Mouse (Mus musculus) gastrocnemius, postnatal 14 days (tissue): ENCODE data around the gene Sigirr. TPM values are rescaled to one million over a fixed set of nuclear protein-coding genes. Genes with fewer than 3 reads are reported as not detected.

Source experiments
- DNase-seq: peaks from one replicate; pipeline ENCODE4 v3.0.0; 2021; ENCODE audit warnings: mixed read lengths
- intact Hi-C: fragments of 180-260 bp; cut with DNase I; formaldehyde crosslinking; loops from one replicate; pipeline ENCODE4 v1.15.1; 2025; ENCODE audit warnings: low total_unique reads
- long read RNA-seq, 2 experiments: library from polyadenylated mRNA; stranded (forward); transcript quantifications; one replicate each; pipeline ENCODE4 v2.0.0; 2021
- total RNA-seq, 2 experiments: library from RNA; stranded (reverse); gene quantifications; 2 replicates each; pipeline ENCODE4 v1.2.3; 2021

Gene Sigirr
- 1 to 10 TPM; 2.8 to 3.2 TPM for total RNA-seq
- long read RNA-seq, experiment 1, partial matches to known transcripts, result 0 of 3 reads
- long read RNA-seq, experiment 1, other reads (novel, unspliced or antisense), result 3 of 3 reads
- long read RNA-seq, experiment 2, partial matches to known transcripts, result 0 of 1 reads
- long read RNA-seq, experiment 2, other reads (novel, unspliced or antisense), result 1 of 1 reads

DNA sequence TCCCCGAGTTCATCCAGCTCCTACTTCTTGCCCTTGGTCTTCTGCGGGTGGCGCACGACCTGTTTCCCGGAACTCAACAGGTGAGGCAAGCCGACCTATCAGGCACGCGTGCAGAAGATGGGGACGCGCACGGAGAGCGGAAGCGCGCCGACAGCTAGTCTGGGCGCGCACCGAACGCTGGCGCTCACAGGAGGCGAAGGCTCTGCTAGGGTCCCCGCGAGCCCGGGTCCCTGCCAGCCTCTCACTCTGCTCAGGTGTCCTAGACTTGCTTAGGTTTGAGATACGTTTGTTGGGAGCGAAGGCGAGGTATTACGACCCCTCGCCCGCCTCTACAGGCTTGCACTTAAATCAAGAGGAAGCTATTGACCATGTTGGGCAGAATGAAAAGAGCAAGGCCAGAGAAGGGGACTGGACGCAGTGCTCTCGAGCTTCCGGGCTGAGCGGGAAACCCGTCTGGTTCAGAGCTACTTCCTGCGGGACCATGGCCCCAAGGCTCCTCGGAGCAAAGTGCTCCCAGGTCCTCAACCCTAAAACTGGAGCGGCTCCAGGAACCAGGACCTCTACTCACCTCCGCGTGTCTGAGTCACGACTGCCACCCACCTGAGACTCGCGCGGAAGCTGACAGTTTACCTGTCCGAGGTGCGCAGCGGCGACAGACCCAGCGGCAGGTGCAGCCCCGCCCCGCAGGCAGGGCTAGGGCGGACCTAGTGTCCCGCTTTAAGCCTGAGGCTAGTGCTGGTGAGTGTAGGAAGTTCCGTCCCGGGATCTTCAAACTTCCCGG is at the start of gene Sigirr:
TSS of gene Sigirr (minus strand) at position 662 of the 781 bp plus-strand sequence.
- DNase-seq, result no peak
- intact Hi-C loops, result no loop called here

DNA sequence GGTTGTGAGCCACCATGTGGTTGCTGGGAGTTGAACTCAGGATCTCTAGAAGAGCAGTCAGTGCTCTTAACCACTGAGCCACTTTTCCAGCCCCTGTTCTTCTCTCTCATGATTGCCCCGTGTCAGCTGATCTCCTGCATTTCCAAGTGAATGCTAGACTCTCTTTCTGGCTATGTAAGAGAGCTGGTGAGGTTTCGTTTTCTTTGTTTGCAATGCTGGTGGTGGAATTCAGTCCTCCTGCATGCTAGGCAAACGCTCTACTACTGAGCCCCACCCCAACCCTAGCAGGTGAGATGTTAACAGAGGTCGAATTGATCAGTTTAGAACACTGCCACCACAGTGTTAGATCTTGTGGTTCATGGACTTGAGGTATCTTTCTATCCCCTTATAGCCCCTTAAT is 48.3 kb upstream of the Sigirr start:
- DNase-seq, result no peak
- intact Hi-C loops, result no loop called here

DNA sequence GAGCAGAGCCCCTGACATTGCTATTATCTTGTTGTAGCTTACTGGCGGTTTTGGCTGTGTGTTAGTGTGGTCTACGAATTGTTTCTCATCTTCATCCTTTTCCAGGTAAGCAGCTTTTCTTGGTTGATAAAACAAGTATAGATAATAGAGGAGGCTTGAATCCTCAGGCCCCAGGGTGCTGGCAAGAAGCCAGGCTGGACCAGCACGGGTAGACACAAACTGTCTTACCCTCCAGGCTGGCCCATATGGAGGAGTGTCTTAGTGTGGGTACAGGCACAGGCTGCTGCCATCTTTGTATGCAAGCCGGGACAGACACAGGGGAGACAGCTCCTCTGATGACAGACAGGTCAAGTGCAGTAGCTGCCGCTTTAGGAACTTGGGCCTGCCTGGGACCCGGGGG is 46.7 kb upstream of the Sigirr start:
- DNase-seq, result no peak
- intact Hi-C loops, result no loop called here

DNA sequence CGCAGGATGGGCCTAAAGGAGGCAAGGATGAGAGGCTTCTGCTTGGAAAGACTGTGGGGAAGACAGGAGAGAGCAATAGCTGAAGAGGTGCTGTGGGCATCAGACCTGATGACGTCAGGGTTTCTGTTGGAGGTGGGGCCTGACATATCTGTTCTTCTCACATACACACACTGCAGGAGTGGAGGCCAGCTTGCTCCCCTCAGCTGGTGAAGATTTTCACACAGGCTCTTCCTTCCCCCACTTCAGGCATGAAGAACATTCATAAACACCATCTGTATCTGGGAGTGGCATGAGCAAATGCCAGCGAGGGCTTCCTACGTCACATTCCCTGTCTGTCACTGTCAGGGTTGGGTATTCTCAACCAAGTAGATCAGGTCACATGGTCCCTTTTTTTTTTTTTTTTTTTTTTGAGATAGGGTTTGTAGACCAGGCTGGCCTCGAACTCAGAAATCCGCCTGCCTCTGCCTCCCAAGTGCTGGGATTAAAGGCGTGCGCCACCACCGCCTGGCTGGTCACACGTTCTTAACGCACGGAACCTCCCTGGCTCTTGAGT is 45.7 kb upstream of the Sigirr start:
- no peak for DNase-seq
- intact Hi-C loops, result no loop called here

DNA sequence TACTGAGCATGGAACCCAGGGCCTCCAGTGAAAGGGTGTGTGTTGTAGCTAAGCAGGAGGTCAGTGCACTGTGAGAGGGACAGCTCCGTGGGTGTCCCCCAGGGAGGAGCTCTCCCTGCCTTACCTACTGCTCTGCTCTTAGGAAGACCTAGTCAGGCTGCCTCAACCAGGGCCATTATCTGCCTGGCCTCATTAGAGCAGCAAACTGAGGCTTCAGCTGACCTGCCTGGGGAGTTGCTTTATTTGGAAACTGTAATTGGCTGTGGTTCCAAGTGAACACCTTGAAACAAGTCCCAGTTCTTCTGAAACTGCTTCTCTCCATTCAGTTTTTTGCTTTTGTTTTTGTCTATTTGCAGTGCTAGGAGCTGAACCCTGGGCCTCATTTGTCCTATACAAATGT is 45.0 kb upstream of the Sigirr start:
- intact Hi-C loops, result no loop called here

GRCm38 (mm10) chr7:141144650-141145049 is 44.3 kb upstream of the Sigirr start:
- intact Hi-C loops, result no loop called here

More for the DNA sequence above, 45.0 kb upstream of the Sigirr start:
- DNase-seq, result no peak

DNA sequence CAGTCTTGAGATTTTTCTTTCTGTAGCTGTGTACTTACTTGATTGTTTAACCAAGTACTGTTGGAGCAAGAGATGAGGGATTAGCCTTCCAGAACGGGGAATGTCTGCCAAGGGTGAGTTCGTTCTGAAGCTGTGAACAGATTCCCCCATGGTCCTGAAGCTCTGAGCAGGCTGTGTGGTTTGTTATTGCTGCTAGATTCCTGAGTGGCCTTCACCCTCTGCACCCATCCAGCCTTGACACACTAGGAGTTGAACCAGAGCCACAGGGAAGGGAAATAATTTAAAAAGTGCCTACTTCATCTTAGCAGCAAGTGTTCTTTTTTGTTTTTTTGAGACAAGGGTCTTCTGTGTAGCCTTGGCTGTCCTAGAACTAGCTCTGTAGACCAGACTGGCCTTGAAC is 43.5 kb upstream of the Sigirr start:
- no peak for DNase-seq
- intact Hi-C loops, result no loop called here

More at GRCm38 (mm10) chr7:141144650-141145049, 44.3 kb upstream of the Sigirr start:
- DNase-seq, result no peak

GRCm38 (mm10) chr7:141143112-141143511 is 42.7 kb upstream of the Sigirr start:
- intact Hi-C loops, result no loop called here
- DNase-seq, result peak; percentile 47

GRCm38 (mm10) chr7:141141326-141141725 is 41.0 kb upstream of the Sigirr start:
- no peak for DNase-seq
- intact Hi-C loops, result no loop called here

GRCm38 (mm10) chr7:141131904-141132755 is 31.8 kb upstream of the Sigirr start:
- intact Hi-C loops, result no loop called here
- DNase-seq, result no peak

DNA sequence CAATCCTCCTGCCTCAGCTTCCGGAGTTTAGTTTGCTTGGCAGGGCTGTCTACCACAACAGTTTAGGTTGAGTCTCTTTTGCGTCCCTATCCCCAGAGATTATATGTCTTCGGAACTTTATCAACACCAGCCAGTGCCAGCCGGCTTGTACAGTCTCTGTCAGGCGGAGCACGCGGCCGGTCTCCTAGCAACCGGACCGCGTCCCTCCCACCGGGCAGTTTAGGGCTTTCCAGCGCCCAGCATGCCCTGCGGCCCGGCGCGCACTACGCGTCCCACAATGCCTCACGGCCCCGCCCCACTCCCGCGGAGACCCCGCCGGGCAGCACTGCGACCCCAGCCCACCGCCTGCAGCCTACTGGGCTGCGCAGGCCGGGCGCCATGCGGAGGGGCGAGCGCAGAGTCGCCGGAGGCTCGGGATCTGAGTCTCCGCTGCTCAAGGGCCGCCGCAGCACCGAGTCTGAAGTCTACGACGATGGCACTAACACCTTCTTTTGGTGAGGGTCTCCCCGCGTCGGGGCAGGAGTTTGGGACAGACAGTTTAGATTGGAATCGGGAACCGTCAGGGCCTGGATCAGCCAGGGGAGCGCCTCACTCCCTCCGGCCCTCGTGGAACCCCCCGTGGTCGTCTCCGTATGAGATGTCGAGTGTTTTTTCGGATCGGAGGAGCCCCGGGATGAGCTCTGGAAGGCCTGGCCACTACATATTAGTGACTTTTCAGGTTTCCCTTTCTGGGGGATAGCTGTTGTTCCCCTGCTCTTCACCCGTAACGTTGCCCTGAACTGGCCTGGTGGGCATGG is 30.9 kb upstream of the Sigirr start:
- intact Hi-C loops, result no loop called here
- DNase-seq, result peak; percentile 87

DNA sequence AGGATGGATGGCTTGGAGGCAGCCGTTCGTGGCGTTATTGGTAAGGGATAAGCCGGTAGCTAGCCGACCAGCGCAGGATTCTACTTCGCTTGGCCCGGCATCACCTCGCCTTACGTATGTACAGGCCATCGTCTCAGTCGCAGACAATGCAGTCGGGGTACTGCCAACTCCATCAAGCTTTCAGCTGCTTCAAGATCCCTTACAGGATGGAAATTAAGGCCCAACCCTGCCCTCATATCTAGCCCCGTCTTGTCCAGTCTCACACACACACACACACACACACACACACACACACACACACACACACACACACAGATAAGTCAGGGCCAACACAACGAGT is 23.1 kb upstream of the Sigirr start:
- intact Hi-C loops, result no loop called here
- DNase-seq, result no peak

GRCm38 (mm10) chr7:141122689-141123516 is 22.5 kb upstream of the Sigirr start:
- intact Hi-C loops, result no loop called here
- peak; percentile 95 for DNase-seq

GRCm38 (mm10) chr7:141122245-141122644 is 21.9 kb upstream of the Sigirr start, which contains the start of gene Ptdss2:
Gene Ptdss2, plus strand, starts transcription at chr7:141122382.
- intact Hi-C loops, result no loop called here
- no peak for DNase-seq

GRCm38 (mm10) chr7:141121051-141121531 is 20.7 kb upstream of the Sigirr start:
- DNase-seq, result no peak
- intact Hi-C loops, result no loop called here

DNA sequence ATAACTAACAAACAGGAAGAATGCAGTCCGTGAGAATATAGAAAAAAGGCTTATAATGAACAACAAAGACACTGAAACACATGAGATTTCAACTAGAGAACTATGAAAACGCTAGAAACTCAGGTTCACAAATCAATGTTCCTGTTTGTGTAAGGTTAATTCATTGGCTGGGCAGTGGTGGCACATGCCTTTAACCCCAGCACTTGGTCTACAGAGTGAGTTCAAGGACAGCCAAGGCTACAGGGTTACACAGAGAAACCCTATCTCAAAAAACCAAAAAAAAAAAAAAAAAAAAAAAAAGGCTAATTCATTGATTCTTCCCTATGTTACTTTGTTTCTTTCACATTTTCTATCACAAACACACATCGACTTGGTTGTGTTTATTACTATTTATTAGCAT is 20.2 kb upstream of the Sigirr start:
- intact Hi-C loops, result no loop called here
- DNase-seq, result no peak

- DNase-seq, result no peak
- intact Hi-C loops, result no loop called here
Observed at GRCm38 (mm10) chr7:141119487-141119886, 19.1 kb upstream of the Sigirr start.

- no peak for DNase-seq
- intact Hi-C loops, result no loop called here
Observed at GRCm38 (mm10) chr7:141117636-141118035, 17.3 kb upstream of the Sigirr start, which contains the start of gene Ano9. Gene Ano9, minus strand, starts transcription at chr7:141117806.
